Mouse (Mus musculus) spleen, postnatal 4 days (tissue): ENCODE measurements around the gene Ovol3.
"Not testable (repeated sequence)": the region's sequence is repeated elsewhere in the genome, so short reads cannot be mapped to it uniquely, and the experiment has no call there.

ENCODE experiments used
- DNase-seq, 2 experiments: peaks; one replicate each; pipeline ENCODE4 v3.0.0; 2022; ENCODE audit warnings: low spot score in 2 of 2

Ovol3 gene

DNA sequence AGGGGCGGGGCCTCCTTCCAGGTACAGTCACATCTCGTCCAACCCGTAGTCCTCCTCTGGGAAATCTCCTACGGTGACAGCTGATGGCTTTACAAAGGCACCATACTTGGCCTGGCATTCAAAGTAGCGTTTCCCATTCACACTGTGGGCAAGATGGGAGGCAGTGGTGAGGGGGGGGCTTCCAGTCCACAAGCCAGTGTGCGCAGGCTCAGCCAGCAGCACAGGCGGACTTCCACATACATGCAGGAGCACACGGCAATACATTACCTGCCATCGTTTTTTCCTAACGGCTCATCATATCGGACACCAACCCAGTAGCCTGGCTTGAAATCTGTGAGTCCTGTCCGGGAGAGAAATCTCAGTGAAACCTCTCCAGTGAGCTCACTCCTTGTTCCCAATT, 11.3 kb downstream of the Ovol3 start:
- DNase-seq: no peak

DNA sequence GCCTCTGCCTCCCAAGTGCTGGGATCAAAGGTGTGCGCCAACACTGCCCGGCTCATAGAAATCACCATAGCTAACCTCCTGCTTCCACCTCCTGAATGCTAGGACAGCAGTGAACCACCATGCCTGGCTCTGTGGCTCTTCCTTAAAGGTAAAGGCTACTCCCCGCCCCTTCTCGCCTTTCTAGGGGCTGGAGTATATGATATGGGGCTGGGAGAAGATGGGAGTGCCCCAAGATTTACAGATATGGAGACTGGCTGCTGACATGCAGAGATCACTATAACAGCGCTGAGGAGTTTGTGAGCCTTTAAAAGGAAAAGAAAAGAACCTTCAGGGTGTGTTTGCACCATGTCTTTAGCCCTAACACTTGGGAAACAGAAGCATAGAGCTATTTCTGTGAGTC, 13.3 kb downstream of the Ovol3 start:
- DNase-seq: no peak

DNA sequence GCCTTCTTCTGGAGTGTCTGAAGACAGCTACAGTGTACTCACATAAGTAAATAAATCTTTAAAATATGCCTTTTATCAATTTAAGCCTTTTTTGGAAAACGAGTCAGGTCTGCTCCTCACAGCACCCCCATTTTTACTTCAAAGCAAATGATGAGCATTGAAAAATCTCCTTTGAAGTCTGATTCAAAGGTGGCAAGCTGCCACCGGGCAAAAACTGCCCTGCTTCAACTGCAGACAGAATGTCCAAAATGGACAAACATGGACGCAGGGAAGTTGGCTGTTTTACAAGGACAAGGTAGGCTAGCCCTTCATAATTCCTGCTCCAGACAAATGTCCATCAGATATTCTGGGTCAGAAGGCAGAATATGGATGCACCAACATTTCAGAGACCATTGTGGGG, 14.1 kb downstream of the Ovol3 start:
- no peak for DNase-seq

DNA sequence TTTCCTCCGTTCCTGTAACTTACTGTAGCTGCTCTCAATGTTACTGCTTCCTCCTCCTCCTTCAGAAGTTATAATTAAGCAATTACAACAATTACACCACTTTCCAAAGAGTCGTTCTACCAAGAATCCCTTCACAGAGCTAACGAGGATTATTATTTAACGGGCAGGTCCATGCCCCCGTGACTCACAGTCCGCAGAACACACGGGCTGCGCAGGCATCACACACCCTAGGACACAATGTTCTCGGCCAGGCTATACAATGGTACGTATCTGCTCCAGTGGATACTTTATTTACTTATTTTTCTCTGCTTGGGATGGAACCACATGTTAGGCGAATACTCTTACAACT, 15.5 kb downstream of the Ovol3 start:
- DNase-seq: no peak

GRCm38 (mm10) chr7:30219293-30220007, 16.1 kb downstream of the Ovol3 start:
- DNase-seq: peak in 1 of 2 experiments; percentile 65

DNA sequence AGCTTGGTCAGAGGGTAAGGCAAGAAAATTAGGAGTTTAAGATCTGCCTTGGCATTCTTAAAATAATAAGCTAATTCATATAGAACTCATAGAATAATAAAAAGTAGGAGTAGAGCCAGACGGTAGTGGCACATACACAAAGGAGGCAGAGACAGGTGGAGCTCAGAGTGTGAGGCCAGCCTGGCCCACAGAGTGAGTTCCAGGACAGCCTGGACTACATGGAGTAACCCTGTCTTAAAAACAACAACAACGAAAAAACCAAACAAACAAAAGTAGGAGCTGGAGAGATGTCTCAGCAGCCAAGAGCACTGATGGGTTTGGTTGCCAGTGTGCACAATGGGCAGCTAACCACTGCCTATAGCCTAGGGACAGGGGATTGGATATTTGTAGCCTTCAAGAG, 18.2 kb downstream of the Ovol3 start:
- DNase-seq: no peak

- DNase-seq: peak; percentile 66 to 92
Measured at GRCm38 (mm10) chr7:30216723-30217151, 18.8 kb downstream of the Ovol3 start.

GRCm38 (mm10) chr7:30215875-30216274, 19.6 kb downstream of the Ovol3 start:
- no peak for DNase-seq

DNA sequence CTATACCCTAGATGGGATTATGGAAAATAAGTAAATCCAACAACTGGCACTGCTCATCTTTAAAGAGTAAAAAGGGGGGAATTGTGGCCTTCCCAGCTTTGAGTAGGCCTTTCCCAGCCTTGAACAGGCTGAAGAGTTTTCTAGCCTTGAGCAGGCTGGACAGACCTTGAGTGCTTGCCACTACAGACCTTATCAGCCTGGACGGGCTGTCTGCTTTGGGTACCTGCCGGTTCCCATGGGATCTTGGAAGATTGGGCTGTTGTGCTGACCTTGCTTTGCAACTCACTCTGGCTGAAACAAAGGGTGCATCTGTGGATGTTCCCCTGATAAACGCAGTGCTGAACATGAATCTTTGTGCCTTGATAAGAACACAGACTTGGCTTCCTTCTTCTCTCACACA, 21.6 kb downstream of the Ovol3 start:
- DNase-seq: no peak

DNA sequence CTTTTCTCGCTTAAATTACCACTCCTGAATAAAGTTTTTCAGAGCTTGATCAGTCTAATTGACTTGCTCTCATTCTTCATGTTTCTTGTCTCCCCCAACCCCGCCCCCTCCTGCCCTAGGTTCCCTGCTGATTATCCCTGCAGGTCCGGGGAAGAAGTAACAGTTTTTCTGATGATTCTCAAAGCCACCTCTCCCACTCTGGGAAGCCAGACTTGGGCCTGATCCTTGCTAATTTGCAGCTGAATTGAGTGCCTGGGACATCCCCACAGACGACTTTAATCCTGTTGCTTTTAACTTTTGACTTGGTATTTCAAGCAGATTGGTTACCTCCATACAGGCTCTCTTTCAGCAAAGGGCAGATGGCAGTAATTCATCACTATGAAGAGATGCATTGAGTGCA, 24.5 kb downstream of the Ovol3 start:
- no peak for DNase-seq

- DNase-seq: not testable (repeated sequence)
Measured at GRCm38 (mm10) chr7:30206364-30206763, 29.2 kb downstream of the Ovol3 start.

- DNase-seq: peak; percentile 58 to 81
Measured at GRCm38 (mm10) chr7:30205383-30205782, 30.1 kb downstream of the Ovol3 start.

- no peak for DNase-seq
Measured at GRCm38 (mm10) chr7:30204380-30204779, 31.1 kb downstream of the Ovol3 start.

- no peak for DNase-seq
Measured at GRCm38 (mm10) chr7:30202895-30203690, 32.4 kb downstream of the Ovol3 start.

GRCm38 (mm10) chr7:30200661-30201060, 34.9 kb downstream of the Ovol3 start:
- DNase-seq: not testable (repeated sequence)

- no peak for DNase-seq
Measured at GRCm38 (mm10) chr7:30200200-30200599, 35.3 kb downstream of the Ovol3 start.

- DNase-seq: no peak
Measured at GRCm38 (mm10) chr7:30199498-30200139, 35.9 kb downstream of the Ovol3 start.

GRCm38 (mm10) chr7:30198481-30198971, 37.0 kb downstream of the Ovol3 start, which contains the start of gene Capns1:
Gene Capns1, minus strand, starts transcription at chr7:30198811.
- peak; percentile 67 to 80 for DNase-seq

GRCm38 (mm10) chr7:30197592-30198129, 37.9 kb downstream of the Ovol3 start:
- DNase-seq: no peak

DNA sequence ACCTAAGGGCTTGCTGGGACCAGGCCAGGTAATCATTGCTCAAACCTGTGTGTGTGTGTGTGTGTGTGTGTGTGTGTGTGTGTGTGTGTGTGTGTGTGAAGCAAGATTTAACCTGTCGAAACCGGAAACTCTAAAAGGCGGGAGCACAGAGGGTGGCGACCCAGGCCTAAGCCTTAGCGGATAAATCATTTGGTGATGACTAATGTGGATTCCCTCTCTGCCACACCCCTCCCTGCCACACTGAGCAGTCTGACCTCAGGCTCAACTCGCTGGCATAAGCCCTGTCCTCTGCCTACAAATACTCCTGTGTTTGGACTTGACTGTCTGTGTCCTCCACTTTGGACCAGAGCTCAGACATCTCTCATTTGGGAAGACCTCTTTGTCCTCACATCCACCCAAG, 39.4 kb downstream of the Ovol3 start:
- no peak for DNase-seq

DNA sequence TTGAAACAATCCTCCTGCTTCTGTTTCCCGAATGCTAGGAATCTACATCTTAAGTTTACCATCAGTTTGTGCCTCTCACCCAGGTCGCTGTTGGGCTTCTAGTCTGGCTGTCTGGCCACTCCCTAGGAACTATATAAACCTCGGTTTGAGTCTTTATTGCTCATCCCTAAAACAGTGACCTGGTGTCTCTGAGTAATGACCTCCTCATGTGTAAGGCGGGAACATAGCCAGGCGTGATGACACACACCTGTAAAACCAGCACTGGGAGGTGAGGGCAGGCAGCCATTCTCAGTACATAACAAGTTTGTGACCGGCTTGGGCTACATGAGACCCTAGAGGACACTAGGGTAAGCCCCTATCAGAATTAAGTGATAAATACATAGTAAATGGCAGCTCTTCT, 40.1 kb downstream of the Ovol3 start:
- DNase-seq: no peak

GRCm38 (mm10) chr7:30194884-30195283, 40.6 kb downstream of the Ovol3 start:
- peak; percentile 95 to 98 for DNase-seq
